Mouse (Mus musculus) erythroblast, embryonic 14.5 days (primary cell): ENCODE data around the gene Atg10.

Source experiments
- GATA1 ChIP-seq: IDR thresholded peaks from 2 replicates; pipeline ENCODE4 v1.6.1; 2012; ENCODE audit warnings: low read length, inconsistent platforms, mixed read lengths
- TAL1 ChIP-seq: IDR thresholded peaks from 3 replicates; pipeline ENCODE4 v1.6.1; 2012; ENCODE audit warnings: low read length, inconsistent platforms, mixed read lengths

GRCm38 (mm10) chr13:91072351-91072750 is 151.4 kb downstream of the Atg10 start:
- TF ChIP-seq TAL1 (no peak), GATA1 (no peak)
